Mouse (Mus musculus) hindbrain, embryonic 15.5 days (tissue): ENCODE results near the gene Ryr2. TPM values are rescaled to one million over a fixed set of nuclear protein-coding genes. Genes with fewer than 3 reads are reported as not detected.
"Not testable (repeated sequence)": the region's sequence is repeated elsewhere in the genome, so short reads cannot be mapped to it uniquely, and the experiment has no call there.

Source experiments
- ATAC-seq: fragments of 200-750 bp; cut with Nextera tagmentation; 2 replicates; pipeline ENCODE4 v1.8.0; 2017; ENCODE audit warnings: low read depth, moderate number of reproducible peaks, moderate TSS enrichment; ENCODE audit not compliant: low FRiP score
- H3K27ac ChIP-seq: fragments of 300-500 bp; sonication (generic); replicated peaks from 2 replicates; pipeline ENCODE4 v1.5.1; 2015; ENCODE audit warnings: mild to moderate bottlenecking, inconsistent platforms
- H3K27me3 ChIP-seq: fragments of 300-500 bp; sonication (generic); 2 replicates; pipeline ENCODE4 v1.6.1; 2015; ENCODE audit warnings: control low read depth, inconsistent platforms
- H3K36me3 ChIP-seq: fragments of 300-500 bp; sonication (generic); 2 replicates; pipeline ENCODE4 v1.6.1; 2015; ENCODE audit warnings: control low read depth, inconsistent platforms
- H3K4me1 ChIP-seq: fragments of 300-500 bp; sonication (generic); replicated peaks from 2 replicates; pipeline ENCODE4 v1.6.1; 2015; ENCODE audit warnings: control low read depth, inconsistent platforms
- H3K4me2 ChIP-seq: fragments of 300-500 bp; sonication (generic); 2 replicates; pipeline ENCODE4 v1.6.1; 2015; ENCODE audit warnings: moderate library complexity, mild to moderate bottlenecking, inconsistent platforms
- H3K4me3 ChIP-seq: fragments of 300-500 bp; sonication (generic); 2 replicates; pipeline ENCODE4 v1.5.1; 2015; ENCODE audit warnings: mild to moderate bottlenecking, inconsistent platforms
- H3K9ac ChIP-seq: fragments of 300-500 bp; sonication (generic); 2 replicates; pipeline ENCODE4 v1.6.1; 2015; ENCODE audit warnings: inconsistent platforms
- H3K9me3 ChIP-seq: fragments of 300-500 bp; sonication (generic); 2 replicates; pipeline ENCODE4 v1.6.1; 2016; ENCODE audit warnings: control low read depth, inconsistent platforms
- WGBS: fragments of 180-500 bp; shearing (Covaris S2); methylation state at CpG from one replicate; pipeline ENCODE4 v1.1.7; 2015; 5-methylcytosine and 5-hydroxymethylcytosine counted together
- polyA plus RNA-seq: library from polyadenylated mRNA; unstranded; fragments of >200 nt; fragmentation: Nextera tagmentation; extraction: Ambion mirVana; gene quantifications from 2 replicates; pipeline ENCODE4 v1.2.1, GENCODE M21; 2015

Gene Ryr2
- polyA plus RNA-seq, 1 experiment from 2014 or later = 3.7 TPM

DNA sequence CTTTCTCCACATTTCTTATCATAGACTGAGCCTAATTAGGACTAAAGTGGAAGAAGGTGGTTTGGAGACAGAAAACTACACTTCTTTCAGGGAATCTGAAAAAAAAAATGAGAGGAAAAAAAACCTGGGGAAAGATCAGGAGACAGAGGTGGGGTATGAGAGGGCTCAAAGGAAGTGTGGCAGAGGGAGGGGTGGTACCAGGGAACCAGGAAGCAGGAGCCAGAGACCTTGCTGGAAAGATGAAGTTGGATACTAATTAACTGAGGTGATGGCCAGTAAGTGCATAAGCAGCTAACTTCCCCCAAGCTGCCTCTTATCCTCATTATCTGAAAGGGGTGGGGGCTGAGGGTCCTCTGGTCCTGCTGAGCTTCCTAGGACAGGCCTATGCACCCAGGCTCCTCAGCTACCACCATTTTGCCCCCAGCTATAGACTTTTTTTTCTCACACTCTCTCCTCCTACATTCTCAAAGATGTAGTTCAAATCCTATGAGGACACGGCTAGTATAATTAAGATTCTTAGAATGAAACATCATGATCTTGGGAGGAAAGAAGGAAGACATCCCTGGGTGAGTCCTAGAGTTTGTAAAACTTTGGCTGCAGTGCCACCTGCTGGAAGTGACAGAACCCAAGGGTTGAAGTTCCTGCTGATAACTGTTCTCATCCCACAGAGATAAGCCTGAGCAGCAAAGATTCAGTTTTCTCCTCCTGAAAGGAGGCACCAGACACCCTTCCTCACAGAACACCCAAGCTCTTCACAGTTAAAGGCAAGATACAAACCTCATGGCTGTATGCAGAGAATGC, 543.3 kb downstream of the Ryr2 start:
- Histone ChIP-seq H3K27me3 (no peaks in the 10 kb centered on the region), H3K36me3 (no peaks in the 10 kb centered on the region), H3K27ac (no peak overlapping the region), H3K4me3 (no peak overlapping the region), H3K4me1 (0 out of 2 replicates have a peak, but pooled peaks cover 3% of the 10 kb centered on the region), H3K9me3 (no peaks in the 10 kb centered on the region), H3K4me2 (no peak overlapping the region), H3K9ac (no peak overlapping the region)
- peak; percentile 86 for ATAC-seq
- WGBS = 13% methylated on average over 1 of the region's 1 CpGs

DNA sequence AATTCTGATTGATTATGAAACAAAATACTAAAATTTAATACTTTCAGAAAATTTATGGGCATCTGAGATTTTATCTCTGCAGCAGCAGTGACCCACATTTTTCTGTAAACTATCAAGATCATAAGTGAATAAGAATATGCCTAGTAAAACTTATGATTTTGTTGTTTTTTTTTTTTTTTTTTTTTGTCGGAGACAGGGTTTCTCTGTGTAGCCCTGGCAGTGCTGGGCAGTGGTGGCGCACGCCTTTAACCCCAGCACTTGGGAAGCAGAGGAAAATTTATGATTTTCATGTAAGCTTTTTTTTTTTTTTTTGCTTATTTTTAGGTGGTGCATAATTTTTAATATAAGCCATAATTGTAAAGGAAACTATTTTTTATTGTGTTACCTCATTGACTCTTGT, 557.1 kb downstream of the Ryr2 start:
- Histone ChIP-seq H3K4me1 (no peaks in the 10 kb centered on the region), H3K36me3 (0 out of 2 replicates have a peak, but pooled peaks cover 3% of the 10 kb centered on the region), H3K27me3 (no peaks in the 10 kb centered on the region), H3K9me3 (no peaks in the 10 kb centered on the region), H3K4me3 (no peak overlapping the region), H3K4me2 (no peak overlapping the region), H3K9ac (no peak overlapping the region), H3K27ac (no peak overlapping the region)
- no peak for ATAC-seq
- 95% methylated on average over 3 of the region's 3 CpGs for WGBS

DNA sequence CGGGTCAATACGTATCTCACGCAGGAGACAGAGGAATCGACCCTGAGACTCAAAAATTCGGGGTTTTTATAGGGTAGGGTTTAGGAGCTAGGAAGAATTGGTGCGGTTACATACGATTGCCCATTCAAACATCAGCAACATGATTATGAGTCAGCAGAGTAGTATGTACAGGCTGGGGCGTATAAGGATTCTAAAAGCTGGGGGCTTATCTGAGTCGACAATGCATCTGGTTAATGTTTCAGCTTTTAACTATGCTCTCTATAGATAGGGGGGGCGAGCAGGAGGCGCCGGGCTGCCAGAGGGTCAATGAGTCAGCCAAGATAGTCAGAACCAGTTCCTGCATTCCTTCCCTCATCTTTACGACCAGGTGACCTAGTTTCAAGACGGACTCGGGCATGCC, 557.6 kb downstream of the Ryr2 start:
- not testable (repeated sequence) for H3K9me3 ChIP-seq, H3K36me3 ChIP-seq, H3K27ac ChIP-seq, H3K4me2 ChIP-seq, H3K4me1 ChIP-seq, H3K4me3 ChIP-seq, ATAC-seq, H3K9ac ChIP-seq, H3K27me3 ChIP-seq
- 82% methylated on average over 15 of the region's 15 CpGs for WGBS

DNA sequence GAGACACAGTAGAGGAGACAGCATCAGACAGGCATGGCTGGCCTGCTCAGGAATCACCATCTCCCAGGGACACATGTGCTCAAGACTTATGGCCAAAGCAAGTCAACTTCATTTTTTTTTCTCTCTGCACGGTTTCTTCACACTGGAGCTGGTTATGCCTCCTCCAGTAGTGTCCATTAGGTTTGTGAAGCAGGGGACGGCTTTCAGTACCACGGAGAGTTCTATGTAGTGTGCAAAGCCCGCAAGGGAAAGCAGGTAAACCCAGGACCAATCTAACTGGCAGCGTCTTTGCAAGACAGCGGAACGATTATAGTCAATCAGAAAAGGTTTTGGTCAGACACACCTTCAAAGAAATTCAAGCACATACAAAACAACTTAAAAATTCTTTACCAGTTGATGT, 560.9 kb downstream of the Ryr2 start:
- Histone ChIP-seq H3K27me3 (no peaks in the 10 kb centered on the region), H3K4me2 (no peak overlapping the region), H3K36me3 (no peaks in the 10 kb centered on the region), H3K4me1 (no peaks in the 10 kb centered on the region), H3K9ac (no peak overlapping the region), H3K9me3 (no peaks in the 10 kb centered on the region), H3K27ac (no peak overlapping the region), H3K4me3 (no peak overlapping the region)
- WGBS = 53% methylated on average over 7 of the region's 7 CpGs
- ATAC-seq = no peak

DNA sequence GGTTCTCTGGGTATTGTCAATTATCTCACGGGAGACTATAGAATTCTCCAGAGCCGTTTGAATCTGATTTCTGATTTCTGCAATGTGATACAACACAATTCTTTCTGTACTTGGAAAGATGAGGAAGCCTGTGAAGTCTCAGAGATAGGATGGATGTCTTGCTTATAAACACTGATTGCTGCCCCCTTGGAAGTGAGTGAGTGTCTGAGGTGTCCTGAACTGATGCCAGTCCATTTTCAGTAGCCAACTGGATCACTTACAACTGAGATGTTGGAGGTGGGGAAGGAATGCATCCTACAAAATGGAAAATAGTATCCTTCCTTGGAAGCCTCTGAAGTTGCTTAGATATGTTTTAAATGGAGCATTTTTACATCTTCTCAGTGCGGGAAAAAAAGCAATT, 564.2 kb downstream of the Ryr2 start:
- no peak for ATAC-seq
- Histone ChIP-seq H3K27me3 (no peaks in the 10 kb centered on the region), H3K9me3 (no peaks in the 10 kb centered on the region), H3K9ac (no peak overlapping the region), H3K4me1 (no peaks in the 10 kb centered on the region), H3K4me3 (no peak overlapping the region), H3K27ac (no peak overlapping the region), H3K36me3 (no peaks in the 10 kb centered on the region), H3K4me2 (no peak overlapping the region)
- 90% methylated on average over 3 of the region's 3 CpGs for WGBS

DNA sequence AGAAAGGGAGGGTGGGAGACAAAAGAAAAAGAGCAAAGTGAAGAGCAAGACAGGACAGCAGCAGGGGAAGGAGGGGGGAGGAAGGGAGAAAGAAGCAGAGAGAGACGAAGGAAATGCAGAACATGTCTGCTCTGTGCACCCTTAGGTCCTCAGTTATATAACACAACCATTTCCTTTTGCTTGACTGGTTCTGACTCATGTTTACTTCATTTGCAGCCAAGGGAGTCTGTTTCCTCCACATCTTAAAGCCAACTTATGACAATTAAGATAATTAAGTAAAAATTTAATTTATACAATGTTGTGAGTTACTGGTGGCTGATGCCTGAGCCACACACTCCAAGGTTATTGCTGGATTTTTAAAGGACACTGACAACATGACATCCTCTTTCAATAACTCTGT, 569.9 kb downstream of the Ryr2 start:
- WGBS = 60% methylated on average over 1 of the region's 1 CpGs
- Histone ChIP-seq H3K4me3 (no peak overlapping the region), H3K9ac (no peak overlapping the region), H3K4me1 (no peaks in the 10 kb centered on the region), H3K4me2 (no peak overlapping the region), H3K9me3 (no peaks in the 10 kb centered on the region), H3K36me3 (no peaks in the 10 kb centered on the region), H3K27me3 (no peaks in the 10 kb centered on the region), H3K27ac (no peak overlapping the region)
- no peak for ATAC-seq

DNA sequence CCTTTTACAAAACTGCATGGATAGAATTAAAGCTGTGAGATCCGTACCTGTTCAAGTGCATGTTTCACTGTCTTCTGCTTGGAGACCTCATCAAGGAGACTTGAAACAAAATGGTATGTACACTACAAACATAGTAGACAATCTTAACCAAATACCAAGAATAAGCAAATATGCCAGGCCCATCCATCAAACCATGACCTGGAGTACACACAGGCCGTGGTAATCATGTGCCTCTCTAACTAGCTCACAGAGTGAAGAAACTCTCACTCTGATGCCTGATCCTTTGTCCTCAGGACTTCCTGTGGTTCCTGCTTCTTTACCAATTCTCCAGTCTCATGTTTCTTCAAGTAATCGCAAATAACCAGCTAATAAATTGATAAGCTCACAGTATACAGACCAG, 570.9 kb downstream of the Ryr2 start:
- H3K36me3 ChIP-seq = no peaks in the 10 kb centered on the region
- WGBS = 81% methylated on average over 3 of the region's 3 CpGs

DNA sequence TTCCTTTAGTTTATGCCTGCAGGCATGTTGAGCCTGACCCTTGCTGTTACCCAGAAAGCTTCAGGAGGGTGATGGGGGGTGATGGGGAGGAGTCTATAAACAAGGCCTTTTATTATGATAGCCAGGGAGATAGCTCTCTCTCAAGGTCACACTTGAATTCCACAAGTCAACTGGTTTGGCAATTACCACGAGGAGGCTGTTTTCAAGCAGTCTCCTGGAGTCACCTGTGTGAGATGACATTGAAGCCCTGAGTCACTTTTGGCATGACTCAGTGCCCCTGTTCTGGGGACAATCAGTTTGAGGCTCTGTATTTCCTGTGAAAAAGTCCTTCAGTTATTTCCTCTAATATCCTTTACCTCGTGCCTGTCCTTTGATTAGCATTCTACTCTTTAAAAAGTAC, 573.5 kb downstream of the Ryr2 start:
- no peak for ATAC-seq
- H3K9ac ChIP-seq = no peak overlapping the region
- H3K4me1 ChIP-seq = no peaks in the 10 kb centered on the region
- H3K4me2 ChIP-seq = no peak overlapping the region
- no peak overlapping the region for H3K27ac ChIP-seq
- H3K27me3 ChIP-seq = no peaks in the 10 kb centered on the region
- H3K4me3 ChIP-seq = no peak overlapping the region
- H3K36me3 ChIP-seq = no peaks in the 10 kb centered on the region
- 66% methylated on average over 2 of the region's 2 CpGs for WGBS
- H3K9me3 ChIP-seq = no peaks in the 10 kb centered on the region

More for the DNA sequence above, 570.9 kb downstream of the Ryr2 start:
- H3K9me3 ChIP-seq = no peaks in the 10 kb centered on the region
- no peak overlapping the region for H3K27ac ChIP-seq
- no peak overlapping the region for H3K9ac ChIP-seq
- no peak for ATAC-seq
- H3K4me1 ChIP-seq = no peaks in the 10 kb centered on the region
- H3K4me3 ChIP-seq = no peak overlapping the region
- no peak overlapping the region for H3K4me2 ChIP-seq
- H3K27me3 ChIP-seq = no peaks in the 10 kb centered on the region

DNA sequence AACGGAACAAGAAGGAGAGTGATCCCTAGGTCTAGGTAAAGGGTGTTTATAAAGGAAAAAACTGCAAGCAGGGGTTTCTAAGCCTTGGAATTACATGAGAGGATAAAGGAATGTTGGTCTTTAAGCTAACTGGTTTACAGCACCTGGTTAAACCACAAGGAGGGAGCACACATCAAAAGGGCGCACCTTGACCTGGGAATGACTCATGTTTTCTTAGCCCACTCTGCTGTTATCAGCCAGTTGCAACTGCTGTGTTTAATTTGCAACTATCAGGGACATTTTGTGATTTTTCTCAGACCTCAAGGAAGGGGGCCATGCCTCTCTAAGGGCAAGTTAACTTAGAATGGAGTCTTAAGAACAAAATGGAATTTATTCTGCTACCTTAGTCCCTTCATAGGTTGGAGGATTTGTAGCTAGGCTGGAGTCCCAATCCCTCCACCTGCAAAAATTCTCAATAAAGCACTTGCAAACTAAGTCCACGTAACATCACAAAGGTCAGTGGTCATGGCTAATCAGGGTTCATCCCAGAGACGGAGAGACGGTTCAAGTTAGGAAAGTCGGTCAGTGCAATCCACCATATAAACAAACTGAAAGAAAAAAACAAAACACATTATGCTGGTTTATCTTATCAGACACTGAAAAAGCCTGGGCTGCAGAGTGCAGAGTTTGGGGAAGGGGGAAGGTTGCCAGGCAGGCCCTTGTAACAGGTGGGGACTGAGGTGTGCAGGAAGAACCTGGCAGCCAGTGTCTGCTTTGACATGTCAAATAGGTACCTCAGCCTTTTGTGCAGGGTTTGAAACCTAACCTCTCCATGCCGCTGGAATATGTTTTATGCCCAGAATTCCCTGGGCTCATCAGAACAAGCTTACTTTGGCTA, 574.5 kb downstream of the Ryr2 start:
- Histone ChIP-seq H3K9ac (no peak overlapping the region), H3K27ac (no peak overlapping the region), H3K36me3 (no peaks in the 10 kb centered on the region), H3K9me3 (no peaks in the 10 kb centered on the region), H3K4me3 (no peak overlapping the region), H3K4me1 (no peaks in the 10 kb centered on the region), H3K4me2 (no peak overlapping the region), H3K27me3 (no peaks in the 10 kb centered on the region)
- 90% methylated on average over 7 of the region's 7 CpGs for WGBS
- ATAC-seq = no peak

DNA sequence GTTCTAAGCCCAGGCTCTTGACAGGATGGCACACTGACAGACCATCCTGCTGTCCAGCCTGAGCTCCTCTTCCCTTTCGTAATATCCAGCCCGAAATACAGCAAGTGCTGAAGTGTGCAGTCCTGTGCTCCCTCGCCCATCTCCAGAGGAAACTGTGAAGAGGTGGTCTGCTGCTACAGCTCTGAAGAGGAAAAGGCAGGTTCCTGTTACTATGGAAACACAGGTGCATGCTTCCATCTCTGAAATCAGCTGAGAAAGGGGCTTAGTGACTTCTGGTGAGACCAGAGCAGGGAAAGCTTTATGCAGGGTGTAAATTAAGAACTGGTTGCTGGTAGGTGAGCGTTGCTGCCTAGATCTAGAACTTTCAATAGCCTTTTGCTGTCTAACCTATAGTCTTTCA, 583.1 kb downstream of the Ryr2 start:
- Histone ChIP-seq H3K4me3 (no peak overlapping the region), H3K27me3 (no peaks in the 10 kb centered on the region), H3K9ac (no peak overlapping the region), H3K9me3 (no peaks in the 10 kb centered on the region), H3K4me1 (no peaks in the 10 kb centered on the region), H3K27ac (no peak overlapping the region), H3K4me2 (no peak overlapping the region), H3K36me3 (no peaks in the 10 kb centered on the region)
- 85% methylated on average over 4 of the region's 4 CpGs for WGBS
- peak; percentile 81 for ATAC-seq

DNA sequence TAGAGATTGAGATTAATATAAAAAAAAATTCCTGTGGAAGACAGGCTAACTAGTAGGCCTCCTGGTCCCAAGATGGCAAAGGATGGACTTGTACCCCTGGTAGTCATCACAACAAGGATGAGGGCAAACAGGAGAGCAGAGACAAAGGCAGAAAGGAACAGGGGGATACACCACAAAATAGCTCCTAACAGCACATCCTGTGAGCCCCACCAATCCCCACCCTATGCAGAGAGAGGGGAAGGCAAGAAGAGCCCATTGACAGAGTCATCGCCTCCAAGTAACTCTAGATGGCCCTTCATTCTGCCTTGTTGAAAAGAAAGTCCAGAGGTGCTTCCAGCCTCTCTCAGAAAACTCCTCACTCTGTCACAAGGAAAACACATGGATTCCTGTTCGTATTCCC, 586.0 kb downstream of the Ryr2 start:
- no peak for ATAC-seq
- 90% methylated on average over 2 of the region's 2 CpGs for WGBS

DNA sequence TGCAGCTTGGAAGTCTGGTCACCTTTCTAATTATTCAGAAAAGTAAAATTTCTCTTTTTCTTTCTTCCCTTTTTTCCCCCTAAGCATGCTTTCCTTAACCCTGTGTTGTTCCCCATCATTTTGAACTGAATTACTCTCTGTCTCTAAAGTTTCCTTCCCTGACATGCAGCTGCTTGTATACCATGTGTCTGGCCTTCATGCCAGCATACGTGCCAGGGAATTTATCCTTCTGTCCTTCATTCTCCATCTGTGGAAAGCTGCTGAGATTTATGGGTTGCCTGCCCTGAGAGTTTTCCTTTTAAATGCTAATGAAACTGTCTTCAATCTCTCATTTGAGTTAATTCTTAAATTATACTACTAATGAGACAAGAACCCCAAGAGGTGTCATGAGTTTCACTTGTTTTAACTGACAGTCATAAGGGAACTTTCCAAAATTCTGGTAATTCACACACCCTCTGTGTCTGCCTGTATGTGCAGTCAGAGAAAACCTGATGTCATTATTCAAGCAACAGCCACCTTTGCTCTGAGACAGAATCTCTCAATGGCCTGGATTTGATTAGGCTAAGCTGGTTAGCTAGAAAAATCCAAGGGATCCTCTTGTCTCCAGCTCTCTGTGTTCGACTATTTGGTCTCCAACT, 595.1 kb downstream of the Ryr2 start:
- Histone ChIP-seq H3K36me3 (no peaks in the 10 kb centered on the region), H3K4me3 (no peak overlapping the region), H3K9ac (no peak overlapping the region), H3K4me1 (no peaks in the 10 kb centered on the region), H3K27me3 (no peaks in the 10 kb centered on the region), H3K9me3 (no peaks in the 10 kb centered on the region), H3K27ac (no peak overlapping the region), H3K4me2 (no peak overlapping the region)
- WGBS = 62% methylated on average over 2 of the region's 2 CpGs
- ATAC-seq = no peak

More for the DNA sequence above, 586.0 kb downstream of the Ryr2 start:
- no peaks in the 10 kb centered on the region for H3K4me1 ChIP-seq
- H3K9ac ChIP-seq = no peak overlapping the region
- no peaks in the 10 kb centered on the region for H3K27me3 ChIP-seq
- no peak overlapping the region for H3K27ac ChIP-seq
- H3K9me3 ChIP-seq = no peaks in the 10 kb centered on the region
- H3K4me3 ChIP-seq = no peak overlapping the region
- H3K36me3 ChIP-seq = no peaks in the 10 kb centered on the region
- H3K4me2 ChIP-seq = no peak overlapping the region
